Mouse (Mus musculus): ENCODE results near the gene Anp32e. TPM values are rescaled to one million over a fixed set of nuclear protein-coding genes. Genes with fewer than 3 reads are reported as not detected.

Anp32e gene
- polyA plus RNA-seq (2014; fragmentation: Nextera tagmentation; extraction: Ambion mirVana) = 78.3 and 89.0 TPM in 2 replicates

- Histone ChIP-seq H3K4me2 (replicated peaks; ENCODE audit: low read depth, low read length) (peak within 1 kb of the TSS; percentile 74), H3K4me1 (ENCODE audit: control insufficient read depth, insufficient read depth, low read length) (0 out of 2 replicates have a peak, but pooled peaks cover 7% of the 10 kb centered on the region), H3K9me3 (ENCODE audit: control insufficient read depth, low read length) (no peaks in the 10 kb centered on the region), H3K9ac (ENCODE audit: low read depth, low read length) (peak within 1 kb of the TSS; percentile 99), H3K36me3 (ENCODE audit: control insufficient read depth, insufficient read depth, low read length) (peaks cover 5% of the 10 kb centered on the region), H3K27me3 (ENCODE audit: control insufficient read depth, insufficient read depth, low read length) (no peaks in the 10 kb centered on the region), H3K4me3 (ENCODE audit: low read length) (peak within 1 kb of the TSS; percentile 80), H3K27ac (ENCODE audit: low read depth, low read length) (peak within 1 kb of the TSS; percentile 92)
- ATAC-seq (ENCODE audit: low FRiP score, low TSS enrichment) = peak; percentile 100
- under 1% methylated on average over 49 of the region's 49 CpGs for WGBS
Observed at GRCm38 (mm10) chr3:95928658-95929503, at the start of gene Anp32e. Gene Anp32e (plus strand): TSS chr3:95929246.

GRCm38 (mm10) chr3:95881979-95882815, 46.8 kb upstream of the Anp32e start, which contains the start of gene Ciart:
Gene Ciart (minus strand): TSS chr3:95882251.
- peak; percentile 99 for ATAC-seq (ENCODE audit: low FRiP score, low TSS enrichment)
- Histone ChIP-seq H3K27ac (ENCODE audit: low read depth, low read length) (no peak within 1 kb of the TSS), H3K4me2 (replicated peaks; ENCODE audit: low read depth, low read length) (peak within 1 kb of the TSS; percentile 98), H3K9ac (ENCODE audit: low read depth, low read length) (peak within 1 kb of the TSS; percentile 58), H3K9me3 (ENCODE audit: control insufficient read depth, low read length) (no peaks in the 10 kb centered on the region), H3K27me3 (ENCODE audit: control insufficient read depth, insufficient read depth, low read length) (peaks cover 3% of the 10 kb centered on the region; the same call in 1 of the 2 replicates), H3K36me3 (ENCODE audit: control insufficient read depth, insufficient read depth, low read length) (no peaks in the 10 kb centered on the region; the same call in 1 of the 2 replicates), H3K4me1 (ENCODE audit: control insufficient read depth, insufficient read depth, low read length) (peaks cover 4% of the 10 kb centered on the region; the same call in 1 of the 2 replicates), H3K4me3 (ENCODE audit: low read length) (peak within 1 kb of the TSS; percentile 50)
- under 1% methylated on average over 64 of the region's 66 CpGs for WGBS

GRCm38 (mm10) chr3:95882816-95883425, 46.1 kb upstream of the Anp32e start:
- H3K27me3 ChIP-seq (ENCODE audit: control insufficient read depth, insufficient read depth, low read length) = peaks cover 3% of the 10 kb centered on the region; the same call in 1 of the 2 replicates
- H3K9ac ChIP-seq (ENCODE audit: low read depth, low read length) = peak overlapping the region; percentile 58
- H3K4me3 ChIP-seq (ENCODE audit: low read length) = peak overlapping the region; percentile 50
- H3K4me1 ChIP-seq (ENCODE audit: control insufficient read depth, insufficient read depth, low read length) = peaks cover 4% of the 10 kb centered on the region; the same call in 1 of the 2 replicates
- H3K4me2 ChIP-seq (replicated peaks; ENCODE audit: low read depth, low read length) = peak overlapping the region; percentile 98
- H3K9me3 ChIP-seq (ENCODE audit: control insufficient read depth, low read length) = no peaks in the 10 kb centered on the region
- H3K27ac ChIP-seq (ENCODE audit: low read depth, low read length) = no peak overlapping the region
- no peaks in the 10 kb centered on the region; the same call in 1 of the 2 replicates for H3K36me3 ChIP-seq (ENCODE audit: control insufficient read depth, insufficient read depth, low read length)
- 3% methylated on average over 24 of the region's 24 CpGs for WGBS
- ATAC-seq (ENCODE audit: low FRiP score, low TSS enrichment) = no peak

GRCm38 (mm10) chr3:95884400-95884799, 44.6 kb upstream of the Anp32e start:
- H3K9me3 ChIP-seq (ENCODE audit: control insufficient read depth, low read length) = no peaks in the 10 kb centered on the region
- no peak overlapping the region for H3K9ac ChIP-seq (ENCODE audit: low read depth, low read length)
- H3K36me3 ChIP-seq (ENCODE audit: control insufficient read depth, insufficient read depth, low read length) = no peaks in the 10 kb centered on the region; the same call in 1 of the 2 replicates
- no peak overlapping the region for H3K27ac ChIP-seq (ENCODE audit: low read depth, low read length)
- peaks cover 4% of the 10 kb centered on the region; the same call in 1 of the 2 replicates for H3K4me1 ChIP-seq (ENCODE audit: control insufficient read depth, insufficient read depth, low read length)
- peaks cover 3% of the 10 kb centered on the region; the same call in 1 of the 2 replicates for H3K27me3 ChIP-seq (ENCODE audit: control insufficient read depth, insufficient read depth, low read length)
- no peak overlapping the region for H3K4me3 ChIP-seq (ENCODE audit: low read length)
- ATAC-seq (ENCODE audit: low FRiP score, low TSS enrichment) = no peak
- WGBS = 71% methylated on average over 5 of the region's 5 CpGs
- H3K4me2 ChIP-seq (replicated peaks; ENCODE audit: low read depth, low read length) = no peak overlapping the region

- WGBS = 51% methylated on average over 4 of the region's 4 CpGs
- Histone ChIP-seq H3K27me3 (ENCODE audit: control insufficient read depth, insufficient read depth, low read length) (no peaks in the 10 kb centered on the region), H3K9me3 (ENCODE audit: control insufficient read depth, low read length) (no peaks in the 10 kb centered on the region), H3K27ac (ENCODE audit: low read depth, low read length) (no peak overlapping the region), H3K9ac (ENCODE audit: low read depth, low read length) (no peak overlapping the region), H3K36me3 (ENCODE audit: control insufficient read depth, insufficient read depth, low read length) (no peaks in the 10 kb centered on the region; the same call in 1 of the 2 replicates), H3K4me1 (ENCODE audit: control insufficient read depth, insufficient read depth, low read length) (peaks cover 17% of the 10 kb centered on the region), H3K4me2 (replicated peaks; ENCODE audit: low read depth, low read length) (no peak overlapping the region), H3K4me3 (ENCODE audit: low read length) (no peak overlapping the region)
- ATAC-seq (ENCODE audit: low FRiP score, low TSS enrichment) = no peak
Observed at GRCm38 (mm10) chr3:95887596-95887995, 41.5 kb upstream of the Anp32e start.

GRCm38 (mm10) chr3:95889664-95890063, 39.4 kb upstream of the Anp32e start:
- no peaks in the 10 kb centered on the region for H3K27me3 ChIP-seq (ENCODE audit: control insufficient read depth, insufficient read depth, low read length)
- H3K9ac ChIP-seq (ENCODE audit: low read depth, low read length) = no peak overlapping the region
- no peak overlapping the region for H3K4me3 ChIP-seq (ENCODE audit: low read length)
- no peaks in the 10 kb centered on the region for H3K9me3 ChIP-seq (ENCODE audit: control insufficient read depth, low read length)
- peaks cover 22% of the 10 kb centered on the region for H3K4me1 ChIP-seq (ENCODE audit: control insufficient read depth, insufficient read depth, low read length)
- ATAC-seq (ENCODE audit: low FRiP score, low TSS enrichment) = no peak
- no peak overlapping the region for H3K4me2 ChIP-seq (replicated peaks; ENCODE audit: low read depth, low read length)
- 83% methylated on average over 3 of the region's 3 CpGs for WGBS
- no peak overlapping the region for H3K27ac ChIP-seq (ENCODE audit: low read depth, low read length)
- no peaks in the 10 kb centered on the region; the same call in 1 of the 2 replicates for H3K36me3 ChIP-seq (ENCODE audit: control insufficient read depth, insufficient read depth, low read length)

- no peaks in the 10 kb centered on the region for H3K27me3 ChIP-seq (ENCODE audit: control insufficient read depth, insufficient read depth, low read length)
- no peaks in the 10 kb centered on the region for H3K9me3 ChIP-seq (ENCODE audit: control insufficient read depth, low read length)
- no peak for ATAC-seq (ENCODE audit: low FRiP score, low TSS enrichment)
- peak within 1 kb of the TSS; percentile 93 for H3K27ac ChIP-seq (ENCODE audit: low read depth, low read length)
- peak within 1 kb of the TSS; percentile 30 for H3K4me3 ChIP-seq (ENCODE audit: low read length)
- peak within 1 kb of the TSS; percentile 19 for H3K9ac ChIP-seq (ENCODE audit: low read depth, low read length)
- H3K36me3 ChIP-seq (ENCODE audit: control insufficient read depth, insufficient read depth, low read length) = no peaks in the 10 kb centered on the region; the same call in 1 of the 2 replicates
- 15% methylated on average over 12 of the region's 12 CpGs for WGBS
- peaks cover 30% of the 10 kb centered on the region for H3K4me1 ChIP-seq (ENCODE audit: control insufficient read depth, insufficient read depth, low read length)
- peak within 1 kb of the TSS; percentile 54 for H3K4me2 ChIP-seq (replicated peaks; ENCODE audit: low read depth, low read length)
Observed at GRCm38 (mm10) chr3:95891211-95892065, 37.6 kb upstream of the Anp32e start, which contains the start of gene BC028528. Gene BC028528 (minus strand): TSS chr3:95892005.
